Mouse (Mus musculus): ENCODE results near the gene Neurl3. TPM values are rescaled to one million over a fixed set of nuclear protein-coding genes. Genes with fewer than 3 reads are reported as not detected.

The Neurl3 gene
- polyA plus RNA-seq, 1 experiment from 2014 or later = 10.9 TPM

GRCm38 (mm10) chr1:36257276-36257675, 17.2 kb downstream of the Neurl3 start:
- Histone ChIP-seq H3K36me3 (ENCODE audit: control insufficient read depth, insufficient read depth, low read length) (no peaks in the 10 kb centered on the region), H3K27me3 (ENCODE audit: control insufficient read depth, insufficient read depth, low read length) (no peaks in the 10 kb centered on the region; the same call in 1 of the 2 replicates), H3K4me1 (ENCODE audit: control insufficient read depth, insufficient read depth, low read length) (no peaks in the 10 kb centered on the region), H3K9ac (replicated peaks; ENCODE audit: low read depth, low read length) (no peak overlapping the region), H3K27ac (ENCODE audit: low read length) (no peak overlapping the region), H3K9me3 (ENCODE audit: control insufficient read depth, low read depth, low read length) (peaks cover 7% of the 10 kb centered on the region; the same call in 1 of the 2 replicates), H3K4me3 (ENCODE audit: low read depth, low read length) (no peak overlapping the region), H3K4me2 (replicated peaks; ENCODE audit: low read depth, low read length) (no peak overlapping the region)
- WGBS = 90% methylated on average over 8 of the region's 8 CpGs
- ATAC-seq (ENCODE audit: insufficient number of reproducible peaks, insufficient read depth, low FRiP score, low read depth) = no peak

GRCm38 (mm10) chr1:36255871-36256640, 18.4 kb downstream of the Neurl3 start:
- no peak overlapping the region for H3K4me2 ChIP-seq (replicated peaks; ENCODE audit: low read depth, low read length)
- no peaks in the 10 kb centered on the region for H3K4me1 ChIP-seq (ENCODE audit: control insufficient read depth, insufficient read depth, low read length)
- no peaks in the 10 kb centered on the region for H3K36me3 ChIP-seq (ENCODE audit: control insufficient read depth, insufficient read depth, low read length)
- no peak overlapping the region for H3K9ac ChIP-seq (replicated peaks; ENCODE audit: low read depth, low read length)
- H3K9me3 ChIP-seq (ENCODE audit: control insufficient read depth, low read depth, low read length) = peaks cover 7% of the 10 kb centered on the region; the same call in 1 of the 2 replicates
- no peak for ATAC-seq (ENCODE audit: insufficient number of reproducible peaks, insufficient read depth, low FRiP score, low read depth)
- H3K27ac ChIP-seq (ENCODE audit: low read length) = no peak overlapping the region
- H3K27me3 ChIP-seq (ENCODE audit: control insufficient read depth, insufficient read depth, low read length) = no peaks in the 10 kb centered on the region; the same call in 1 of the 2 replicates
- 23% methylated on average over 20 of the region's 20 CpGs for WGBS
- no peak overlapping the region for H3K4me3 ChIP-seq (ENCODE audit: low read depth, low read length)

- WGBS = 16% methylated on average over 25 of the region's 25 CpGs
- no peak overlapping the region; the same call in 1 of the 2 replicates for H3K27ac ChIP-seq (ENCODE audit: low read length)
Measured at GRCm38 (mm10) chr1:36254635-36255360, 19.7 kb downstream of the Neurl3 start.

GRCm38 (mm10) chr1:36252791-36253190, 21.7 kb downstream of the Neurl3 start:
- no peak overlapping the region for H3K9ac ChIP-seq (replicated peaks; ENCODE audit: low read depth, low read length)
- H3K9me3 ChIP-seq (ENCODE audit: control insufficient read depth, low read depth, low read length) = peaks cover 4% of the 10 kb centered on the region; the same call in 1 of the 2 replicates
- H3K4me2 ChIP-seq (replicated peaks; ENCODE audit: low read depth, low read length) = no peak overlapping the region
- no peaks in the 10 kb centered on the region; the same call in 1 of the 2 replicates for H3K27me3 ChIP-seq (ENCODE audit: control insufficient read depth, insufficient read depth, low read length)
- peak; percentile 51; the same call in 1 of the 2 replicates for ATAC-seq (ENCODE audit: insufficient number of reproducible peaks, insufficient read depth, low FRiP score, low read depth)
- no peaks in the 10 kb centered on the region for H3K36me3 ChIP-seq (ENCODE audit: control insufficient read depth, insufficient read depth, low read length)
- H3K4me1 ChIP-seq (ENCODE audit: control insufficient read depth, insufficient read depth, low read length) = no peaks in the 10 kb centered on the region
- H3K4me3 ChIP-seq (ENCODE audit: low read depth, low read length) = no peak overlapping the region
- WGBS = 10% methylated on average over 6 of the region's 6 CpGs
- no peak overlapping the region for H3K27ac ChIP-seq (ENCODE audit: low read length)

More at GRCm38 (mm10) chr1:36254635-36255360, 19.7 kb downstream of the Neurl3 start:
- Histone ChIP-seq H3K4me3 (ENCODE audit: low read depth, low read length) (no peak overlapping the region), H3K9ac (replicated peaks; ENCODE audit: low read depth, low read length) (no peak overlapping the region), H3K4me1 (ENCODE audit: control insufficient read depth, insufficient read depth, low read length) (no peaks in the 10 kb centered on the region), H3K36me3 (ENCODE audit: control insufficient read depth, insufficient read depth, low read length) (no peaks in the 10 kb centered on the region), H3K27me3 (ENCODE audit: control insufficient read depth, insufficient read depth, low read length) (no peaks in the 10 kb centered on the region; the same call in 1 of the 2 replicates), H3K9me3 (ENCODE audit: control insufficient read depth, low read depth, low read length) (peaks cover 7% of the 10 kb centered on the region; the same call in 1 of the 2 replicates), H3K4me2 (replicated peaks; ENCODE audit: low read depth, low read length) (0 out of 2 replicates have a peak overlapping the region, but pooled peaks have one; percentile 2)
- ATAC-seq (ENCODE audit: insufficient number of reproducible peaks, insufficient read depth, low FRiP score, low read depth) = no peak

- WGBS = 12% methylated on average over 9 of the region's 9 CpGs
Measured at GRCm38 (mm10) chr1:36251426-36251825, 23.1 kb downstream of the Neurl3 start.

GRCm38 (mm10) chr1:36246688-36247087, 27.8 kb downstream of the Neurl3 start:
- Histone ChIP-seq H3K27ac (ENCODE audit: low read length) (no peak overlapping the region), H3K4me2 (replicated peaks; ENCODE audit: low read depth, low read length) (no peak overlapping the region), H3K4me1 (ENCODE audit: control insufficient read depth, insufficient read depth, low read length) (peaks cover 12% of the 10 kb centered on the region; the same call in 1 of the 2 replicates), H3K4me3 (ENCODE audit: low read depth, low read length) (no peak overlapping the region), H3K9ac (replicated peaks; ENCODE audit: low read depth, low read length) (no peak overlapping the region), H3K9me3 (ENCODE audit: control insufficient read depth, low read depth, low read length) (no peaks in the 10 kb centered on the region), H3K36me3 (ENCODE audit: control insufficient read depth, insufficient read depth, low read length) (no peaks in the 10 kb centered on the region), H3K27me3 (ENCODE audit: control insufficient read depth, insufficient read depth, low read length) (no peaks in the 10 kb centered on the region)
- WGBS = 59% methylated on average over 6 of the region's 6 CpGs
- no peak for ATAC-seq (ENCODE audit: insufficient number of reproducible peaks, insufficient read depth, low FRiP score, low read depth)

More at GRCm38 (mm10) chr1:36251426-36251825, 23.1 kb downstream of the Neurl3 start:
- no peak for ATAC-seq (ENCODE audit: insufficient number of reproducible peaks, insufficient read depth, low FRiP score, low read depth)
- peaks cover 1% of the 10 kb centered on the region; the same call in 1 of the 2 replicates for H3K9me3 ChIP-seq (ENCODE audit: control insufficient read depth, low read depth, low read length)
- no peak overlapping the region for H3K4me2 ChIP-seq (replicated peaks; ENCODE audit: low read depth, low read length)
- H3K9ac ChIP-seq (replicated peaks; ENCODE audit: low read depth, low read length) = no peak overlapping the region
- H3K36me3 ChIP-seq (ENCODE audit: control insufficient read depth, insufficient read depth, low read length) = no peaks in the 10 kb centered on the region
- H3K27ac ChIP-seq (ENCODE audit: low read length) = no peak overlapping the region
- no peaks in the 10 kb centered on the region; the same call in 1 of the 2 replicates for H3K27me3 ChIP-seq (ENCODE audit: control insufficient read depth, insufficient read depth, low read length)
- H3K4me3 ChIP-seq (ENCODE audit: low read depth, low read length) = no peak overlapping the region
- no peaks in the 10 kb centered on the region for H3K4me1 ChIP-seq (ENCODE audit: control insufficient read depth, insufficient read depth, low read length)

GRCm38 (mm10) chr1:36244828-36245215, 29.7 kb downstream of the Neurl3 start:
- Histone ChIP-seq H3K27ac (ENCODE audit: low read length) (no peak overlapping the region), H3K4me3 (ENCODE audit: low read depth, low read length) (no peak overlapping the region), H3K27me3 (ENCODE audit: control insufficient read depth, insufficient read depth, low read length) (no peaks in the 10 kb centered on the region), H3K9me3 (ENCODE audit: control insufficient read depth, low read depth, low read length) (no peaks in the 10 kb centered on the region), H3K4me1 (ENCODE audit: control insufficient read depth, insufficient read depth, low read length) (peaks cover 12% of the 10 kb centered on the region; the same call in 1 of the 2 replicates), H3K9ac (replicated peaks; ENCODE audit: low read depth, low read length) (no peak overlapping the region), H3K4me2 (replicated peaks; ENCODE audit: low read depth, low read length) (peak overlapping the region; percentile 91), H3K36me3 (ENCODE audit: control insufficient read depth, insufficient read depth, low read length) (no peaks in the 10 kb centered on the region)
- 86% methylated on average over 4 of the region's 4 CpGs for WGBS
- ATAC-seq (ENCODE audit: insufficient number of reproducible peaks, insufficient read depth, low FRiP score, low read depth) = no peak

- Histone ChIP-seq H3K4me3 (ENCODE audit: low read depth, low read length) (peak within 1 kb of the TSS; percentile 88), H3K27ac (ENCODE audit: low read length) (peak within 1 kb of the TSS; percentile 80), H3K9ac (replicated peaks; ENCODE audit: low read depth, low read length) (peak within 1 kb of the TSS; percentile 77), H3K4me2 (replicated peaks; ENCODE audit: low read depth, low read length) (peak within 1 kb of the TSS; percentile 91), H3K9me3 (ENCODE audit: control insufficient read depth, low read depth, low read length) (no peaks in the 10 kb centered on the region), H3K4me1 (ENCODE audit: control insufficient read depth, insufficient read depth, low read length) (peaks cover 12% of the 10 kb centered on the region; the same call in 1 of the 2 replicates), H3K36me3 (ENCODE audit: control insufficient read depth, insufficient read depth, low read length) (no peaks in the 10 kb centered on the region), H3K27me3 (ENCODE audit: control insufficient read depth, insufficient read depth, low read length) (no peaks in the 10 kb centered on the region)
- WGBS = 3% methylated on average over 47 of the region's 49 CpGs
- ATAC-seq (ENCODE audit: insufficient number of reproducible peaks, insufficient read depth, low FRiP score, low read depth) = peak; percentile 94
Measured at GRCm38 (mm10) chr1:36244058-36244827, 30.2 kb downstream of the Neurl3 start, which contains the start of gene Uggt1. Gene Uggt1, minus strand, starts transcription at chr1:36244720.
